Mouse (Mus musculus): Measurements from ENCODE around the gene Cnga4. TPM values are rescaled to one million over a fixed set of nuclear protein-coding genes. Genes with fewer than 3 reads are reported as not detected.
"Not testable (repeated sequence)": the region's sequence is repeated elsewhere in the genome, so short reads cannot be mapped to it uniquely, and the experiment has no call there.

Gene Cnga4
- 0.09 and 0.11 TPM in 2 replicates for polyA plus RNA-seq (2015; fragmentation: Nextera tagmentation; extraction: Ambion mirVana)

- Histone ChIP-seq H3K9me3 (no peaks in the 10 kb centered on the region), H3K4me1 (peaks cover 7% of the 10 kb centered on the region), H3K36me3 (no peaks in the 10 kb centered on the region), H3K27me3 (no peaks in the 10 kb centered on the region), H3K27ac (replicated peaks) (no peak within 1 kb of the TSS), H3K4me3 (no peak within 1 kb of the TSS), H3K4me2 (replicated peaks) (no peak within 1 kb of the TSS), H3K9ac (replicated peaks) (no peak within 1 kb of the TSS)
- ATAC-seq (replicated peaks) = no peak
- 81% methylated on average over 5 of the region's 5 CpGs for WGBS
These were observed at the start of gene Cnga4 for GRCm38 (mm10) chr7:105404268-105404667. Gene Cnga4, plus strand, starts transcription at chr7:105404568.

GRCm38 (mm10) chr7:105356064-105356463, 48.3 kb upstream of the Cnga4 start:
- H3K4me1 ChIP-seq; H3K4me2 ChIP-seq (replicated peaks); H3K27me3 ChIP-seq; H3K36me3 ChIP-seq; ATAC-seq (replicated peaks); H3K27ac ChIP-seq (replicated peaks); H3K9ac ChIP-seq (replicated peaks); H3K4me3 ChIP-seq; H3K9me3 ChIP-seq: not testable (repeated sequence)
- no CpG with 5 or more reads among the region's 5 CpGs for WGBS

- ATAC-seq (replicated peaks); H3K27ac ChIP-seq (replicated peaks); H3K9ac ChIP-seq (replicated peaks); H3K36me3 ChIP-seq; H3K4me3 ChIP-seq; H3K4me2 ChIP-seq (replicated peaks); H3K4me1 ChIP-seq; H3K9me3 ChIP-seq; H3K27me3 ChIP-seq: not testable (repeated sequence)
- 93% methylated on average over 1 of the region's 2 CpGs for WGBS
These were observed 47.9 kb upstream of the Cnga4 start for GRCm38 (mm10) chr7:105356487-105356886.

- Histone ChIP-seq H3K27ac (replicated peaks) (no peak overlapping the region), H3K4me2 (replicated peaks) (no peak overlapping the region), H3K4me1 (no peaks in the 10 kb centered on the region), H3K27me3 (no peaks in the 10 kb centered on the region), H3K4me3 (no peak overlapping the region), H3K9ac (replicated peaks) (no peak overlapping the region), H3K9me3 (no peaks in the 10 kb centered on the region), H3K36me3 (no peaks in the 10 kb centered on the region)
- WGBS = 94% methylated on average over 2 of the region's 2 CpGs
- ATAC-seq (replicated peaks) = no peak
These were observed 42.7 kb upstream of the Cnga4 start for GRCm38 (mm10) chr7:105361713-105362112.

GRCm38 (mm10) chr7:105367268-105367667, 37.1 kb upstream of the Cnga4 start:
- Histone ChIP-seq H3K4me3 (no peak overlapping the region), H3K9me3 (no peaks in the 10 kb centered on the region), H3K4me1 (no peaks in the 10 kb centered on the region), H3K4me2 (replicated peaks) (no peak overlapping the region), H3K27ac (replicated peaks) (no peak overlapping the region), H3K36me3 (peaks cover 3% of the 10 kb centered on the region; the same call in 1 of the 2 replicates), H3K27me3 (no peaks in the 10 kb centered on the region), H3K9ac (replicated peaks) (no peak overlapping the region)
- WGBS = 95% methylated on average over 5 of the region's 5 CpGs
- no peak for ATAC-seq (replicated peaks)

GRCm38 (mm10) chr7:105367930-105368329, 36.4 kb upstream of the Cnga4 start, which contains the start of gene Olfr692:
Gene Olfr692, plus strand, starts transcription at chr7:105368230.
- no peak for ATAC-seq (replicated peaks)
- Histone ChIP-seq H3K4me3 (no peak within 1 kb of the TSS), H3K27me3 (no peaks in the 10 kb centered on the region), H3K36me3 (peaks cover 3% of the 10 kb centered on the region; the same call in 1 of the 2 replicates), H3K4me1 (no peaks in the 10 kb centered on the region), H3K4me2 (replicated peaks) (no peak within 1 kb of the TSS), H3K9me3 (no peaks in the 10 kb centered on the region), H3K9ac (replicated peaks) (no peak within 1 kb of the TSS), H3K27ac (replicated peaks) (no peak within 1 kb of the TSS)
- 93% methylated on average over 1 of the region's 1 CpGs for WGBS

GRCm38 (mm10) chr7:105368521-105368920, 35.8 kb upstream of the Cnga4 start:
- no peak; the same call in 1 of the 2 replicates for ATAC-seq (replicated peaks)
- H3K4me2 ChIP-seq (replicated peaks) = no peak overlapping the region
- H3K4me1 ChIP-seq = no peaks in the 10 kb centered on the region
- peaks cover 3% of the 10 kb centered on the region for H3K36me3 ChIP-seq
- no peak overlapping the region for H3K4me3 ChIP-seq
- no peak overlapping the region for H3K27ac ChIP-seq (replicated peaks)
- 92% methylated on average over 4 of the region's 4 CpGs for WGBS
- H3K9me3 ChIP-seq = no peaks in the 10 kb centered on the region
- H3K27me3 ChIP-seq = no peaks in the 10 kb centered on the region
- H3K9ac ChIP-seq (replicated peaks) = no peak overlapping the region

GRCm38 (mm10) chr7:105372912-105373311, 31.5 kb upstream of the Cnga4 start:
- no peak overlapping the region for H3K4me3 ChIP-seq
- WGBS = 100% methylated on average over 1 of the region's 1 CpGs
- ATAC-seq (replicated peaks) = no peak
- no peaks in the 10 kb centered on the region for H3K9me3 ChIP-seq
- no peak overlapping the region for H3K4me2 ChIP-seq (replicated peaks)
- H3K27me3 ChIP-seq = no peaks in the 10 kb centered on the region
- H3K9ac ChIP-seq (replicated peaks) = no peak overlapping the region
- H3K27ac ChIP-seq (replicated peaks) = no peak overlapping the region
- peaks cover 20% of the 10 kb centered on the region for H3K36me3 ChIP-seq
- H3K4me1 ChIP-seq = no peaks in the 10 kb centered on the region

GRCm38 (mm10) chr7:105373509-105373908, 30.9 kb upstream of the Cnga4 start:
- ATAC-seq (replicated peaks) = no peak
- no peak overlapping the region for H3K27ac ChIP-seq (replicated peaks)
- H3K36me3 ChIP-seq = peaks cover 26% of the 10 kb centered on the region
- no peak overlapping the region for H3K9ac ChIP-seq (replicated peaks)
- no peak overlapping the region for H3K4me2 ChIP-seq (replicated peaks)
- no peaks in the 10 kb centered on the region for H3K27me3 ChIP-seq
- no peak overlapping the region for H3K4me3 ChIP-seq
- 79% methylated on average over 4 of the region's 4 CpGs for WGBS
- no peaks in the 10 kb centered on the region for H3K9me3 ChIP-seq
- no peaks in the 10 kb centered on the region for H3K4me1 ChIP-seq

GRCm38 (mm10) chr7:105373976-105374375, 30.4 kb upstream of the Cnga4 start:
- Histone ChIP-seq H3K36me3 (peaks cover 30% of the 10 kb centered on the region), H3K4me2 (replicated peaks) (no peak overlapping the region), H3K27ac (replicated peaks) (no peak overlapping the region), H3K27me3 (no peaks in the 10 kb centered on the region), H3K9me3 (no peaks in the 10 kb centered on the region), H3K9ac (replicated peaks) (no peak overlapping the region), H3K4me3 (no peak overlapping the region), H3K4me1 (no peaks in the 10 kb centered on the region)
- WGBS = 96% methylated on average over 3 of the region's 3 CpGs
- no peak for ATAC-seq (replicated peaks)

GRCm38 (mm10) chr7:105374866-105375265, 29.5 kb upstream of the Cnga4 start, which contains the start of gene Gm5901:
Gene Gm5901, plus strand, starts transcription at chr7:105375038.
- Histone ChIP-seq H3K4me2 (replicated peaks) (no peak within 1 kb of the TSS), H3K36me3 (peaks cover 39% of the 10 kb centered on the region), H3K9me3 (no peaks in the 10 kb centered on the region), H3K4me1 (no peaks in the 10 kb centered on the region), H3K27me3 (no peaks in the 10 kb centered on the region), H3K4me3 (no peak within 1 kb of the TSS), H3K27ac (replicated peaks) (no peak within 1 kb of the TSS), H3K9ac (replicated peaks) (no peak within 1 kb of the TSS)
- ATAC-seq (replicated peaks) = 0 out of 2 replicates have a peak, but pooled peaks have one; percentile 16
- WGBS = 100% methylated on average over 1 of the region's 1 CpGs

GRCm38 (mm10) chr7:105380329-105380728, 24.0 kb upstream of the Cnga4 start:
- no peak overlapping the region for H3K27ac ChIP-seq (replicated peaks)
- H3K9ac ChIP-seq (replicated peaks) = no peak overlapping the region
- H3K27me3 ChIP-seq = no peaks in the 10 kb centered on the region
- no peak overlapping the region for H3K4me3 ChIP-seq
- H3K36me3 ChIP-seq = peaks cover 81% of the 10 kb centered on the region
- H3K9me3 ChIP-seq = no peaks in the 10 kb centered on the region
- ATAC-seq (replicated peaks) = no peak
- 98% methylated on average over 3 of the region's 3 CpGs for WGBS
- H3K4me1 ChIP-seq = no peaks in the 10 kb centered on the region
- no peak overlapping the region for H3K4me2 ChIP-seq (replicated peaks)

GRCm38 (mm10) chr7:105387696-105388095, 16.7 kb upstream of the Cnga4 start:
- H3K9ac ChIP-seq (replicated peaks) = no peak overlapping the region
- no peak for ATAC-seq (replicated peaks)
- H3K4me2 ChIP-seq (replicated peaks) = no peak overlapping the region
- peaks cover 74% of the 10 kb centered on the region for H3K36me3 ChIP-seq
- no peak overlapping the region for H3K4me3 ChIP-seq
- no peak overlapping the region for H3K27ac ChIP-seq (replicated peaks)
- no peaks in the 10 kb centered on the region for H3K9me3 ChIP-seq
- H3K4me1 ChIP-seq = no peaks in the 10 kb centered on the region
- WGBS = 96% methylated on average over 2 of the region's 2 CpGs
- H3K27me3 ChIP-seq = no peaks in the 10 kb centered on the region

Measured in forebrain, embryonic 15.5 days (tissue).